Mouse (Mus musculus): ENCODE data around the gene 1700010I14Rik. TPM values are rescaled to one million over a fixed set of nuclear protein-coding genes. Genes with fewer than 3 reads are reported as not detected.

1700010I14Rik gene
- total RNA-seq, 2 experiments from 2014 or later, result 0.94 to 1.6 TPM

- intact Hi-C loops (cut with DNase I), result no loop called here
- DNase-seq (ENCODE audit: low spot score in 2 of 2), result no peak
Measured at GRCm38 (mm10) chr17:9004516-9004915, 16.4 kb downstream of the 1700010I14Rik start.

DNA sequence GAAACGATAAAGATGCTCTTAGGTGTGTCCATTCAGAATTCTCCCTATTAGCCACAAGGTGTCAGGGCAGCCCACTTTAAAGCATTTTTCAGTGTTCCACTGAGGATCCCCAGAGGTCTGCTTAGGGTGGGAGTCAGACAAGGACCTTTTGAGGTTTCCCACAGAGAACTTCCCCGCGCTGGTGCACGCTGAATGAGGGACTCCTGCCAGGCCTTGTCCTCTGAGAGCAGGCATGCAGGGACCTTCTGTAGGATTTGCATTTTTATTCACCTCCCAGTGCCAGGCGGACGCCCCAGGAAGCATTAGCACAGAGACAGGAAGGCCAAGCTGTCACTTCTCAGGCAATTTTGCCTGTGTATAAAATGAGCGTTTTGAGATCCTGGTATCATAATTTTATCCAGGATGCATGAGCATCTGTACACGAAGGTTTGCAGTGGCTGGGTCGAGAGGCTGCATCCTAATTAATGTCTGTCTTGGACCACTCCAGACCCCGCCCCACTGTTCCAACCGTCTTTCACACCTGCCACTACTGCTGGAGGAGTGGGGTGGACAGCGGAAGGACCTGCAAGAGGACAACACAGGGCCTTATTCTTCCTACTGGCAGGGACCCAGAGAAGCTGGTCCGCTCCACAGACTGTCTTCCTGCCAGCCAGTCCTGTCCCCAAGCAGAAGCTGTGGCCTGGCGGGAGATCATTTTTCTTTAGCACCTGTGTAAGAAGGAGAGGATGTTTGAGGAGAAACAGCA is 35.2 kb downstream of the 1700010I14Rik start:
- intact Hi-C loops (cut with DNase I), result no loop called here
- peak in 1 of 2 experiments; percentile 10 for DNase-seq (ENCODE audit: low spot score in 2 of 2)

- DNase-seq (ENCODE audit: low spot score in 2 of 2), result no peak
- intact Hi-C loops (cut with DNase I), result loop anchor here (2.0 to 10.0 kb wide), 4 partner anchors 137 to 1287 kb away; partner anchors contain the start of gene Qk
Measured at GRCm38 (mm10) chr17:9030181-9030580, 42.0 kb downstream of the 1700010I14Rik start.

DNA sequence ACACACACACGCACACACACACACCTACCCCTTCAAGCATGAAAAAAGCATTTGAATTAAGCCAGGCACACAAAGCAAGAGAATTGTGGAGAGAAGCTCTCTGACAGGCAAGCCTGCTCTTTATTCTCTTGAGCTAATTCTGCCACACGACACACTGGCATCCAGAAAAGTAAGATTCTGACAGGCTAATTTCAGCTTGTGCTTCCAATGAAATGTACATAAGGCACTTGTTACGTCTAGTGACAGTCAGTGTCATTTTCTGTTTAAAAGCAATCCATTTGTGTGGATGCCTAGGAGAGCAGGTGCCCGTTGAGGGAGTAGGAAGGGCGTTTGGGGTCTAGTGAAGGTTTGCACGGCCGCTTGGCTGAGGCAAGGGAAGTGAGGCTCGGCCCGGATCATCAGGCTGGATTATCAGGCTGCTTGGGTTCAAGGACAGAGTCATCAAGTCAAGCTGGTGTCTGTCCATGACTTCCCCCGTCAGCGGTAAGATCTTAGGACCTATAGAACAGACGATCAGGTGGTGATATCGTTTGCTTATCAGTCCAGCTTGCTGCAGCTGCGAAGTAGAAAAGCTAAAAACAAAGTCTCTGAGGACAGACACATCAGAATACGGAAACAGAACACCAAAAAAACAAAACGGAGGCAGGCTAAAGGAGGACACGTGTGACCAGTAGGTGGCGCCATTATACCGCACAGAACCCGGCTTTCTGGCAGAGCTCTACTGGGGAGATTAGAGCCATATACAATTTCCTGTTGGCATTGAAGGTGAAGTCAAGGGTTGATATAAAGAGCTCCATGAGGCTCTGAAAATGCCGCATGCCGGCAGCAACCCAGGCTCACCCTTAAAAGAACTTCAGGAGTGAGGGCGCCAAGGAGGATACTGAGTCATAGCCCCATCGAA is 43.4 kb downstream of the 1700010I14Rik start:
- DNase-seq (ENCODE audit: low spot score in 2 of 2), result peak; percentile 80 to 85

GRCm38 (mm10) chr17:9032362-9033044 is 44.4 kb downstream of the 1700010I14Rik start:
- intact Hi-C loops (cut with DNase I), result loop anchor here (5.0 to 10.0 kb wide), 3 partner anchors 725 to 1285 kb away; partner anchors contain the start of gene Qk
- peak; percentile 6 to 15 for DNase-seq (ENCODE audit: low spot score in 2 of 2)

More for the DNA sequence above, 43.4 kb downstream of the 1700010I14Rik start:
- intact Hi-C loops (cut with DNase I), result loop anchor here (2.0 to 10.0 kb wide), 4 partner anchors 135 to 1286 kb away; partner anchors contain the start of gene Qk

DNA sequence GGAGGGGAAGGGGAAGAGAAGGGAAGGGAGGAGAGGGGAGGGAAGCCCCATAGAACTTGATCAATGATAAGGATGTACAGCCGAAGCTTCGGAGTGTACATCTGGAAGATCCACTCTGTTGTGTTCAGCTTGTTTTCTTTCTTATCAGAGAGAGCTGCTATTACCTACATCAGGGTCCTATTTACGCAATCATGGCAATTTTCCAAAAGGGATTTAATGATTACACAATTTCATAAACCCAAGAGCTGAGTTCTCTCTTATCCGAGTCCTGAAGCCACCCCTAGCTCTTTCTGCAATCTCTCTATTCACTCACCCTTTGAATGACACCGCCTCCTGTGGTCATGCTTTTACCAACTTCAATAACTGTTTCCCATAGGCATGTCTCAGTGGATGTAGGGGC is 45.4 kb downstream of the 1700010I14Rik start:
- intact Hi-C loops (cut with DNase I), result loop anchor here (5.0 to 10.0 kb wide), 3 partner anchors 724 to 1284 kb away; partner anchors contain the start of gene Qk

GRCm38 (mm10) chr17:9035561-9036348 is 47.6 kb downstream of the 1700010I14Rik start:
- intact Hi-C loops (cut with DNase I), result loop anchor here (10.0 kb wide), 1 partner anchor 1169 kb away; no protein-coding TSS in a partner anchor
- DNase-seq (ENCODE audit: low spot score in 2 of 2), result no peak

More for the DNA sequence above, 45.4 kb downstream of the 1700010I14Rik start:
- DNase-seq (ENCODE audit: low spot score in 2 of 2), result no peak

DNA sequence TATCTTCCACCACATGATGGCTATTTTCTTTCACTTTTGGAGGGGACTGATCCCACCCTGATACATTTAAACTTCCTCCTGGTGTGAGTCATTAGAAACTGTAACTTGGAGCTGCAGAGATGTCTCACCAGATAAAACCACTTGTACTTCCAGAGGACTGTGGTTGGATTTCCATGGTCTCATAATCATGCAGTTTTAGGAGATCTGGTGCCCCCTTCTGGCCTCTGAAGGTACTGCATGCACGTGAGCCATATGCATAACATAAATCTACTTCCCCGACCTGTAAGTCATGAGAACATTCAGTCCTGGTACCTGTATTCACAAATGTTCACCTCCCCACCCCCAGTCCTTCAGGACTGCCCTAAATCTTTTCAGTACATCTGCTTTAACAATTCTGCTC is 54.6 kb downstream of the 1700010I14Rik start:
- intact Hi-C loops (cut with DNase I), result no loop called here
- no peak for DNase-seq (ENCODE audit: low spot score in 2 of 2)

DNA sequence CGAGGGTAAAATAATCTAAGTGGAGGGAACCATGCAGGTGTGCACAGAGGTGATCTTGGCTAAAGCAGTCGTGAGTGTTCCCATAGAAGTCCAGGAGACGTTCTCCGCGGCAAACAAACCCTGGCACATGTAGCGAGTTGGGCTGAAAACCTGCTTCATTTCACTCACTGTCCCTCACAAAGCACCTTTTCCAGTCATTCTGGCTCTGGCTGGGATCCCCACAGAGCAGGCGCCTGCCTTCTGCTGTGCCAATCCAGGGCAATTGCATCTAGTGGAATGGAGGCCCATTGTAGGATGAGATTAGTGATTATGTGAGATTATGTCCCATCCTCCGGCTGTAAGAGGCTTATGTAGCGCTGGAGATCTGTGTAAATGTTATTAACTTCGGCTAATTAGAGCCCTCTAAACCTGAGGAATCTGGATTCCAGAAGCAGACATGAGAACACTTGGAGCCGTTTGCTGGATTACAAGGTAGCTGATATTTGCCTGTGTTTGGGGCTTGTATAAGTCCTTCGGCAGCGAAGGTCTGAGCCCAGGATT is 64.4 kb downstream of the 1700010I14Rik start:
- intact Hi-C loops (cut with DNase I), result no loop called here
- DNase-seq (ENCODE audit: low spot score in 2 of 2), result no peak

DNA sequence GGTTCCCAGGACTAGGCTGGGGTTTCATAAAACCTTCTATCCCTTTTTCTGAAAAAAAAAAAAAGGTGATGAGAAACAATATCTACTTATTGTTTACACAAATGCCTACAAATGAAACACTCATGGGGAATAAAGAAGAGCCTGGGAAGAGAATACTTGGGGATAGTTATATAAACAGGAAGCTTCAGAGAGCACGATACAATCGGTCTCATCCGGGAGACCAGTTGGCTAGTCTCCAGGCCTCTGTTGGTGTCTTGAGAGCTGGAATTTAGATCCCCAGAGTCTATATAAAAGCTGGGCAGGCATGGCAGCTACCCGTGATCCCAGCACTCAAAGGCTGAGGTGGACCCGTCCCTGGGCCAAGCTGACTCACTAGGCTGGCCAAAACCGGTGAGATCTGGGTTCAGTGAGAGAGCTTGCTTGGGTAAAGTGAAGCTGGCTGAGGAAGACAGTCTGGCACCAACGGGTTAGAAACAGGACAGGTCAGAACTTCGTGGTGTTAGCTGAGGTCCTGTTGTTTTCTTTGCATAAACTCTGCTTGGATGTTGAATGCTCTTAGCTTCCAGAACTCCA is 71.3 kb downstream of the 1700010I14Rik start:
- DNase-seq (ENCODE audit: low spot score in 2 of 2), result no peak
- intact Hi-C loops (cut with DNase I), result no loop called here
